Mouse (Mus musculus) MEL (cell line): ENCODE results near the gene Gpd2. TPM values are rescaled to one million over a fixed set of nuclear protein-coding genes. Genes with fewer than 3 reads are reported as not detected.
A peak's percentile ranks its signal among the peaks of the same experiment; 100 is the strongest.

Experiments used
- DNase-seq: peaks from one replicate; pipeline ENCODE4 v3.0.0; 2011; ENCODE audit warnings: low read depth, low spot score
- H3K27ac ChIP-seq: 2 replicates; pipeline ENCODE4 v1.5.1; 2012; ENCODE audit warnings: low read depth, mild to moderate bottlenecking, control low read depth, low read length, moderate library complexity; ENCODE audit not compliant: control insufficient read depth
- H3K27me3 ChIP-seq, 2 experiments: fragments of 150-350 bp in 1 of 2; sonication (generic) in 1 of 2; 2 replicates each; pipeline ENCODE4 v1.6.1; 2012; ENCODE audit warnings: low read length in 2 of 2, mild to moderate bottlenecking in 2 of 2, improper control_type of control experiment in 1 of 2, moderate library complexity in 1 of 2; ENCODE audit not compliant: insufficient read depth in 2 of 2, control insufficient read depth in 1 of 2
- H3K36me3 ChIP-seq, 2 experiments: 2 replicates each; pipeline ENCODE4 v1.6.1; 2012 to 2014; ENCODE audit warnings: low read length in 2 of 2, improper control_type of control experiment in 1 of 2, inconsistent platforms in 1 of 2, mild to moderate bottlenecking in 1 of 2; ENCODE audit not compliant: insufficient read depth in 2 of 2, control insufficient read depth in 1 of 2
- H3K4me1 ChIP-seq, 2 experiments: fragments of 150-350 bp in 1 of 2; sonication (generic) in 1 of 2; 2 replicates each; pipeline ENCODE4 v1.6.1; 2012; ENCODE audit warnings: low read length in 2 of 2, improper control_type of control experiment in 1 of 2, mild to moderate bottlenecking in 1 of 2; ENCODE audit not compliant: insufficient read depth in 2 of 2, control insufficient read depth in 1 of 2
- H3K4me3 ChIP-seq, 2 experiments: fragments of 150-350 bp in 1 of 2; sonication (generic) in 1 of 2; 2 replicates each; pipeline ENCODE4 v1.5.1; 2012; ENCODE audit warnings: low read depth in 2 of 2, low read length in 2 of 2, mild to moderate bottlenecking in 2 of 2, moderate library complexity in 2 of 2, control low read depth in 1 of 2, improper control_type of control experiment in 1 of 2; ENCODE audit not compliant: control insufficient read depth in 1 of 2, insufficient read depth in 1 of 2
- H3K79me2 ChIP-seq: 2 replicates; pipeline ENCODE4 v1.6.1; 2012; ENCODE audit warnings: mild to moderate bottlenecking, low read length, moderate library complexity; ENCODE audit not compliant: control insufficient read depth, poor library complexity, insufficient read depth
- H3K9ac ChIP-seq: 2 replicates; pipeline ENCODE4 v1.6.1; 2012; ENCODE audit warnings: low read depth, mild to moderate bottlenecking, control low read depth, low read length, moderate library complexity; ENCODE audit not compliant: control insufficient read depth, poor library complexity, severe bottlenecking
- H3K9me3 ChIP-seq: fragments of 150-350 bp; sonication (generic); replicated peaks from 2 replicates; pipeline ENCODE4 v1.6.1; 2012; ENCODE audit warnings: mild to moderate bottlenecking, low read length, improper control_type of control experiment, moderate library complexity; ENCODE audit not compliant: insufficient read depth
- BHLHE40 ChIP-seq: IDR thresholded peaks from 2 replicates; pipeline ENCODE4 v1.6.1; 2012; ENCODE audit warnings: low read depth, mild to moderate bottlenecking, inconsistent platforms, low read length, improper control_type of control experiment, borderline replicate concordance
- CHD1 ChIP-seq: IDR thresholded peaks from 2 replicates; pipeline ENCODE4 v1.6.1; 2012; ENCODE audit warnings: low read depth, mild to moderate bottlenecking, inconsistent platforms, low read length, improper control_type of control experiment
- CHD2 ChIP-seq: IDR thresholded peaks from 2 replicates; pipeline ENCODE4 v1.6.1; 2011; ENCODE audit warnings: low read length, improper control_type of control experiment
- CTCF ChIP-seq, 3 experiments: IDR thresholded peaks in 2 of 3; conservative IDR thresholded peaks in 1 of 3; 2 replicates each; pipeline ENCODE4 v1.5.1; 2011 to 2012; ENCODE audit warnings: low read length in 3 of 3, low read depth in 2 of 3, mild to moderate bottlenecking in 2 of 3, improper control_type of control experiment in 1 of 3, inconsistent platforms in 1 of 3, mixed read lengths in 1 of 3, moderate library complexity in 1 of 3; ENCODE audit not compliant: control insufficient read depth in 1 of 3, insufficient read depth in 1 of 3, poor library complexity in 1 of 3, severe bottlenecking in 1 of 3
- ELF1 ChIP-seq: IDR thresholded peaks from 2 replicates; pipeline ENCODE4 v1.6.1; 2014; ENCODE audit warnings: low read depth, mild to moderate bottlenecking, inconsistent platforms, low read length, improper control_type of control experiment, moderate library complexity
- ETS1 ChIP-seq: IDR thresholded peaks from 2 replicates; pipeline ENCODE4 v1.6.1; 2012; ENCODE audit warnings: low read depth, mild to moderate bottlenecking, inconsistent platforms, low read length, improper control_type of control experiment, moderate library complexity
- GABPA ChIP-seq: IDR thresholded peaks from 2 replicates; pipeline ENCODE4 v1.6.1; 2012; ENCODE audit warnings: low read depth, mild to moderate bottlenecking, inconsistent platforms, low read length, improper control_type of control experiment, moderate library complexity
- HCFC1 ChIP-seq: IDR thresholded peaks from 2 replicates; pipeline ENCODE4 v1.6.1; 2012; ENCODE audit warnings: low read depth, mild to moderate bottlenecking, inconsistent platforms, low read length, improper control_type of control experiment, moderate library complexity
- JUND ChIP-seq: IDR thresholded peaks from 2 replicates; pipeline ENCODE4 v1.6.1; 2011; ENCODE audit warnings: low read depth, mild to moderate bottlenecking, improper control_type of control experiment, low read length
- MAFK ChIP-seq: IDR thresholded peaks from 2 replicates; pipeline ENCODE4 v1.6.1; 2011; ENCODE audit warnings: low read depth, mild to moderate bottlenecking, low read length, improper control_type of control experiment, borderline replicate concordance
- MAZ ChIP-seq: IDR thresholded peaks from 2 replicates; pipeline ENCODE4 v1.6.1; 2012; ENCODE audit warnings: low read depth, mild to moderate bottlenecking, inconsistent platforms, low read length, improper control_type of control experiment
- MXI1 ChIP-seq: IDR thresholded peaks from 2 replicates; pipeline ENCODE4 v1.6.1; 2011; ENCODE audit warnings: mild to moderate bottlenecking, low read depth, low read length, improper control_type of control experiment
- NELFE ChIP-seq: IDR thresholded peaks from 2 replicates; pipeline ENCODE4 v1.6.1; 2011; ENCODE audit warnings: low read depth, low read length, improper control_type of control experiment
- RCOR1 ChIP-seq: IDR thresholded peaks from 2 replicates; pipeline ENCODE4 v1.6.1; 2012; ENCODE audit warnings: low read depth, mild to moderate bottlenecking, inconsistent platforms, low read length, improper control_type of control experiment
- SIN3A ChIP-seq: IDR thresholded peaks from 2 replicates; pipeline ENCODE4 v1.6.1; 2012; ENCODE audit warnings: low read length, improper control_type of control experiment, inconsistent platforms
- TBP ChIP-seq: IDR thresholded peaks from 2 replicates; pipeline ENCODE4 v1.8.0; 2011; ENCODE audit warnings: low read depth, low read length, improper control_type of control experiment
- TCF12 ChIP-seq: IDR thresholded peaks from 2 replicates; pipeline ENCODE4 v1.6.1; 2014; ENCODE audit warnings: low read depth, mild to moderate bottlenecking, inconsistent platforms, low read length, improper control_type of control experiment, moderate library complexity
- UBTF ChIP-seq: IDR thresholded peaks from 2 replicates; pipeline ENCODE4 v1.6.1; 2012; ENCODE audit warnings: low read depth, mild to moderate bottlenecking, inconsistent platforms, low read length, improper control_type of control experiment, moderate library complexity, borderline replicate concordance; ENCODE audit not compliant: insufficient read depth
- USF1 ChIP-seq: IDR thresholded peaks from 2 replicates; pipeline ENCODE4 v1.6.1; 2014; ENCODE audit warnings: low read depth, mild to moderate bottlenecking, inconsistent platforms, low read length, improper control_type of control experiment, moderate library complexity
- ZKSCAN1 ChIP-seq: IDR thresholded peaks from 2 replicates; pipeline ENCODE4 v1.6.1; 2012; ENCODE audit warnings: low read depth, mild to moderate bottlenecking, inconsistent platforms, low read length, improper control_type of control experiment, moderate library complexity
- ZMIZ1 ChIP-seq: IDR thresholded peaks from 2 replicates; pipeline ENCODE4 v1.6.1; 2012; ENCODE audit warnings: low read depth, mild to moderate bottlenecking, inconsistent platforms, low read length, improper control_type of control experiment, moderate library complexity
- ZNF384 ChIP-seq: IDR thresholded peaks from 2 replicates; pipeline ENCODE4 v1.6.1; 2012; ENCODE audit warnings: low read depth, mild to moderate bottlenecking, inconsistent platforms, low read length, improper control_type of control experiment
- polyA plus RNA-seq, 2 experiments: library from polyadenylated mRNA; stranded (reverse) in 1 of 2; unstranded in 1 of 2; fragments of >175 nt in 1 of 2; fragments of >200 nt in 1 of 2; gene quantifications; 2 replicates each; pipeline versions ENCODE4 v1.2.1 to v1.2.4; 2012; ENCODE audit warnings: low replicate concordance in 2 of 2, low read depth in 1 of 2; ENCODE audit not compliant: insufficient read length in 2 of 2, insufficient read depth in 1 of 2, missing spikeins in 1 of 2
- total RNA-seq: library from RNA; depleted of rRNA; stranded (reverse); fragments of 300-350 nt; gene quantifications from 2 replicates; pipeline ENCODE4 v1.2.3, GENCODE M21; 2012

Gene Gpd2
- total and polyA plus RNA-seq, 3 experiments, result 16.9 to 72.8 (median 24.6) TPM

DNA sequence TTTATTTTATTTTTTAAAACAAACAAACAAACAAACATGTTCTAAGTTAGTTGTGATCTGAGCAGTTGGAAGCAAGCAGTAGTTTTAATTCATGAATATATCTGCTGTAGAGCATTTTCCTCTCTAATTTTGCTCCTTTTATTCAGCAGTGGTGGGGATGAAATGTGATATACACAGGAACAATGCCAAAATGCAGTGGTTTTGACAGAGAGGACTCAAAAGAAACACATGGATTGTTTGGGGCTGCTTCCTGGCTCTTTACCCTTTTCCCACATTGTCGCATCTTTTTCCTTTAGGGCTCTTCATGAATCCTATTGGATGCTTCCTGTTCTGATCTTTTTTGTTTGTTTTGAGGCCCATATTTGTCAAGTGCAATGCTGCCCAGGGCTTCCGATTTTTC is 1.2 kb upstream of the Gpd2 start:
- no peak overlapping the region for H3K9ac ChIP-seq
- H3K79me2 ChIP-seq, result peaks cover 15% of the 10 kb centered on the region
- no peak overlapping the region for H3K27ac ChIP-seq
- TF ChIP-seq BHLHE40, result no peak
- no peak for TF ChIP-seq MAFK
- TF ChIP-seq JUND, result no peak
- no peak for TF ChIP-seq ETS1
- TF ChIP-seq USF1, result no peak
- no peak for TF ChIP-seq ELF1
- no peak for TF ChIP-seq ZNF384
- TF ChIP-seq CTCF (IDR thresholded peaks at IDR 0.05 in 2 of 3, conservative IDR thresholded peaks at IDR 0.05 in 1 of 3; ENCODE audit: control insufficient read depth in 1 of 3, insufficient read depth in 1 of 3, low read depth in 2 of 3, low read length in 3 of 3, poor library complexity in 1 of 3, severe bottlenecking in 1 of 3), result no peak
- TF ChIP-seq MXI1, result no peak
- H3K9me3 ChIP-seq, result no peaks in the 10 kb centered on the region
- no peaks in the 10 kb centered on the region for H3K27me3 ChIP-seq
- no peak overlapping the region for H3K4me3 ChIP-seq
- peaks cover 0 to 6% of the 10 kb centered on the region in 2 experiments; a peak in 2 of 4 replicates for H3K4me1 ChIP-seq
- no peak for DNase-seq
- peaks cover 0 to 9% of the 10 kb centered on the region in 2 experiments; a peak in 2 of 4 replicates for H3K36me3 ChIP-seq

DNA sequence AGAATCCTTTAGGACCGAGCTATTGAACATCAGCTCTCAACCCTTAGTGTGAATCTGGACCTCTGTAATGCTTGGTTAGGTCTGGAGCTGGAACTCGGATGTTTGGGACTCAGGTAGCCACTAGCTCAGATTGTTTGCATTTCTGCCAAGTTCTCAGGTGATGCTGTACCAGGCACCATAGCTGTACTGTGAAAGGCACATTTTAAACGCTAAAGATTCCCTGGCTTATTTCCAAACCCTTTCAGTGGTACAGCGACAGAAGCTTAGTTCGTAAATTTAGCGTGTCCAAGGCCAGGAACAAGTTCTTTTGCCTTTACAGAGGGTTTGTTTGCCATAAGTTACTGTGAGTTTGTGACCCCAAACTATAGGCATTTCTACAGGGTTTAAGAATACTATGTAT is 409 bp upstream of the Gpd2 start:
- H3K27me3 ChIP-seq, result no peaks in the 10 kb centered on the region
- peak overlapping the region; percentile 91 for H3K9ac ChIP-seq
- peaks cover 0 to 13% of the 10 kb centered on the region in 2 experiments; a peak in 2 of 4 replicates for H3K36me3 ChIP-seq
- H3K9me3 ChIP-seq, result no peaks in the 10 kb centered on the region
- TF ChIP-seq MAZ (no peak), MXI1 (no peak), GABPA (no peak), ELF1 (no peak), BHLHE40 (no peak), RCOR1 (no peak), USF1 (no peak)
- peaks cover 15% of the 10 kb centered on the region for H3K79me2 ChIP-seq
- peaks cover 0 to 6% of the 10 kb centered on the region in 2 experiments; a peak in 2 of 4 replicates for H3K4me1 ChIP-seq
- H3K27ac ChIP-seq, result no peak overlapping the region
- DNase-seq, result no peak
- peak overlapping the region; percentile 72 to 84 for H3K4me3 ChIP-seq

DNA sequence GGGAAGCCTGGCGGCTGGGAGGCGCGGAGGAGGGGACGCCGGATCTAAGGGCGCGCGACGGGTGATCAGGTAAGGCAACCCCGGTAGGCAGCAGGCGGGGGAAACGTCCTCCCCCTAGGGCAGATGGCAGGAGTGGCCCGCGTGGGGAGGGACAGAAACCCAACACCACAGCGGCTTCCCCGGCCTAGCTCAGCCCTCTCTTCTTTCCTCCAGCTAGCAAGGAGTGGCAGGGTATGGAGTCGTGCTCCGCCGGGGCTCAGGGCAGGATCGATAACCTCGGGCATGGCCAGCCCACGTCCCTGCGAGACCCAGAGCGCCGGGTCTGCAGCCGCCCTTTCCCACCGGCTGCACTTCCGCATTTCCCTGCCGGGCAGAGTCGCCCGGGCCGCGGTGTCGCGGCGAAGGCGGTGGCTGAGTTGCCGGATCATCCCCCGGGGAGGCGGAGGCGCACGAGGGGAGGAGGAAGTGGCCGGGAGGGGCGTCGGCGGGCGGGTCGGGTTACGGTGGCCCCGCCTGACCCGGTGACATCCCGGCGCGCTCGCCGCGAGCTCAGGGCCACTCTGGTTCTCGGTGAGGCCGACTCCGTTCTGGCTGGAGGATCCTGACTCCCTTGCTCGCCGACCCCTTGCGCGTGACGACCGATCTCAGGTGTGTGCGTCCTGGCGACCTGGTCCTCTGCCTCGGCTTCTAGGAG is 632 bp downstream of the Gpd2 start:
- peaks cover 0 to 6% of the 10 kb centered on the region in 2 experiments; a peak in 2 of 4 replicates for H3K4me1 ChIP-seq
- H3K4me3 ChIP-seq, result peak overlapping the region; percentile 72 to 84
- peak overlapping the region; percentile 91 for H3K9ac ChIP-seq
- H3K36me3 ChIP-seq, result peaks cover 0 to 15% of the 10 kb centered on the region in 2 experiments; a peak in 2 of 4 replicates
- no peaks in the 10 kb centered on the region for H3K9me3 ChIP-seq
- H3K79me2 ChIP-seq, result peaks cover 15% of the 10 kb centered on the region
- peak; percentile 93 for DNase-seq
- H3K27ac ChIP-seq, result peak overlapping the region; percentile 90
- no peaks in the 10 kb centered on the region for H3K27me3 ChIP-seq
- TF ChIP-seq TBP (peak; percentile 3; the same call in 1 of the 2 replicates), ZKSCAN1 (no peak), CTCF (IDR thresholded peaks at IDR 0.05 in 2 of 3, conservative IDR thresholded peaks at IDR 0.05 in 1 of 3; ENCODE audit: control insufficient read depth in 1 of 3, insufficient read depth in 1 of 3, low read depth in 2 of 3, low read length in 3 of 3, poor library complexity in 1 of 3, severe bottlenecking in 1 of 3) (no peak), ETS1 (peak; percentile 47; the same call in 1 of the 2 replicates), CHD2 (no peak), USF1 (no peak), CHD1 (0 out of 2 replicates have a peak, but pooled peaks have one; percentile 49), HCFC1 (peak; percentile 63; the same call in 1 of the 2 replicates), MXI1 (peak; percentile 82), NELFE (peak; percentile 77), UBTF (peak; percentile 100), SIN3A (peak; percentile 77), MAFK (no peak), ZMIZ1 (peak; percentile 83; the same call in 1 of the 2 replicates), TCF12 (peak; percentile 72)
